Mouse (Mus musculus) liver, embryonic 18 days (tissue): ENCODE measurements around the gene Mup17. TPM values are rescaled to one million over a fixed set of nuclear protein-coding genes. Genes with fewer than 3 reads are reported as not detected.

Experiments
- polyA plus RNA-seq: library from polyadenylated mRNA; depleted of rRNA; stranded (reverse); fragments of >200 nt; gene quantifications from 2 replicates; pipeline ENCODE4 v1.2.3, GENCODE M21; 2012; rRNA removed

Mup17 gene
- not detected in 2 replicates for polyA plus RNA-seq

DNA sequence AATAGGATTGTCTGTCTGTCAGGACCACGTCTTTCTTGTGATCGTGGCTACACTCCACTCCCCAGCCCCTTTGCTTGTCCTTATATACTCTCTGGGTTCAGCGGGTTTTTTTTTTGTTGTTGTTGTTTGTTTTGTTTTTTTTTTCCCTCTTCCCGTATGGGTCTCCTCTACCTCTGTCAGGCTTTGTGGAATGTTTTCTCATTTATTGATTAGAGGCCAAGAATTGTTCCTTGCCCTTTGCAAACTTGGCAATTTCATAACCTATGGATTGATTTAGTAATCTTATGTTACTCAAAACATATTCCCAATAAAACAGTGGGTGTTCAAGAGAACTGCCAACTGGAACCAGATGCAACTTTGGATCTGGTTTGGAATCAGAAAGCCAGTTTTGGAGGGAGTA is at the start of gene Mup17:
Gene Mup17 (minus strand): TSS at position 101 of the 400 bp plus-strand sequence.

Other genes with a start within 250 kb of the Mup17 start
- not detected in 2 replicates for gene Mup15, start 156.1 kb downstream of the Mup17 start, polyA plus RNA-seq
- gene Mup16, start 76.3 kb downstream of the Mup17 start, polyA plus RNA-seq, result not detected in 2 replicates
- gene Mup18, start 78.3 kb upstream of the Mup17 start, polyA plus RNA-seq, result not detected in 2 replicates
- not detected in 2 replicates for gene Mup19, start 186.4 kb upstream of the Mup17 start, polyA plus RNA-seq
- not detected in 2 replicates for gene Mup5, start 239.4 kb upstream of the Mup17 start, polyA plus RNA-seq